Mouse (Mus musculus) heart, adult 18-20 months (tissue): ENCODE data around the gene Nagk. TPM values are rescaled to one million over a fixed set of nuclear protein-coding genes. Genes with fewer than 3 reads are reported as not detected.
"Not testable (repeated sequence)": the region's sequence is repeated elsewhere in the genome, so short reads cannot be mapped to it uniquely, and the experiment has no call there.

Experiments
- DNase-seq, 2 experiments: peaks; one replicate each; pipeline ENCODE4 v3.0.0; 2021 to 2022; ENCODE audit warnings: mixed read lengths in 1 of 2
- long read RNA-seq, 2 experiments: library from polyadenylated mRNA; stranded (forward); transcript quantifications; one replicate each; pipeline ENCODE4 v2.0.0; 2021
- total RNA-seq, 2 experiments: library from RNA; stranded (reverse); gene quantifications; 2 replicates each; pipeline ENCODE4 v1.2.3; 2021

The Nagk gene
- 10 to 100 TPM; 21.4 to 22.7 TPM for total RNA-seq
- long read RNA-seq, experiment 1, transcript Nagk-201 (10 exons, 1,405 nt): major isoform, 16 of 30 reads
- long read RNA-seq, experiment 1, partial matches to known transcripts: 5 of 30 reads
- long read RNA-seq, experiment 1, other reads (novel, unspliced or antisense): 4 of 30 reads
- long read RNA-seq, experiment 2, transcript Nagk-201 (10 exons, 1,405 nt): major isoform, 13 of 26 reads
- long read RNA-seq, experiment 2, partial matches to known transcripts: 4 of 26 reads
- long read RNA-seq, experiment 2, other reads (novel, unspliced or antisense): 4 of 26 reads

- peak; percentile 95 to 96 for DNase-seq
These were observed at the start of gene Nagk for GRCm38 (mm10) chr6:83794760-83795296. Nagk (plus strand) TSS chr6:83794982.

GRCm38 (mm10) chr6:83745466-83745865 is 49.3 kb upstream of the Nagk start:
- no peak for DNase-seq

GRCm38 (mm10) chr6:83749286-83749685 is 45.5 kb upstream of the Nagk start:
- DNase-seq: no peak

GRCm38 (mm10) chr6:83750171-83750684 is 44.6 kb upstream of the Nagk start:
- peak; percentile 21 to 87 for DNase-seq

GRCm38 (mm10) chr6:83756051-83756450 is 38.7 kb upstream of the Nagk start:
- DNase-seq: no peak

GRCm38 (mm10) chr6:83762344-83762743 is 32.4 kb upstream of the Nagk start, which contains the start of gene Ankrd53:
Ankrd53 (plus strand) TSS chr6:83762644.
- no peak for DNase-seq

GRCm38 (mm10) chr6:83762880-83763431 is 31.8 kb upstream of the Nagk start:
- peak; percentile 33 to 40 for DNase-seq

GRCm38 (mm10) chr6:83766982-83767381 is 27.8 kb upstream of the Nagk start:
- DNase-seq: peak; percentile 25 to 57

- peak; percentile 39 to 46 for DNase-seq
These were observed 26.3 kb upstream of the Nagk start for GRCm38 (mm10) chr6:83768485-83768884.

GRCm38 (mm10) chr6:83774126-83774525 is 20.7 kb upstream of the Nagk start:
- DNase-seq: no peak

GRCm38 (mm10) chr6:83774781-83775563 is 19.8 kb upstream of the Nagk start:
- peak; percentile 20 to 30 for DNase-seq

GRCm38 (mm10) chr6:83775638-83776293 is 19.0 kb upstream of the Nagk start, which contains the start of gene Tex261:
Tex261 (minus strand) TSS chr6:83775813.
- peak; percentile 93 to 94 for DNase-seq

- DNase-seq: no peak
These were observed 16.5 kb upstream of the Nagk start for GRCm38 (mm10) chr6:83778306-83778705.

- DNase-seq: peak; percentile 63 to 73
These were observed 15.8 kb upstream of the Nagk start for GRCm38 (mm10) chr6:83779026-83779425.

GRCm38 (mm10) chr6:83786426-83786825 is 8.4 kb upstream of the Nagk start:
- no peak for DNase-seq

- DNase-seq: no peak
These were observed 6.2 kb upstream of the Nagk start for GRCm38 (mm10) chr6:83788554-83788953.

GRCm38 (mm10) chr6:83790533-83790932 is 4.2 kb upstream of the Nagk start:
- DNase-seq: not testable (repeated sequence)

- DNase-seq: no peak
These were observed 3.4 kb upstream of the Nagk start for GRCm38 (mm10) chr6:83791251-83791890.

GRCm38 (mm10) chr6:83795492-83795900 is 714 bp downstream of the Nagk start:
- peak in 1 of 2 experiments; percentile 42 for DNase-seq

GRCm38 (mm10) chr6:83796686-83797085 is 1.9 kb downstream of the Nagk start:
- DNase-seq: no peak

- no peak for DNase-seq
These were observed 7.3 kb downstream of the Nagk start for GRCm38 (mm10) chr6:83802033-83802432.
